Mouse (Mus musculus) kidney, embryonic 16.5 days (tissue): ENCODE results near the gene Cryga. TPM values are rescaled to one million over a fixed set of nuclear protein-coding genes. Genes with fewer than 3 reads are reported as not detected.

ENCODE experiments used
- ATAC-seq: fragments of 200-750 bp; cut with Nextera tagmentation; 2 replicates; pipeline ENCODE4 v1.8.0; 2017; ENCODE audit warnings: moderate TSS enrichment; ENCODE audit not compliant: low FRiP score, low TSS enrichment
- H3K27ac ChIP-seq: fragments of 300-500 bp; sonication (generic); 2 replicates; pipeline ENCODE4 v1.5.1; 2014; ENCODE audit warnings: low read length
- H3K27me3 ChIP-seq: fragments of 300-500 bp; sonication (generic); 2 replicates; pipeline ENCODE4 v1.6.1; 2014; ENCODE audit warnings: low read length, control low read depth, mixed read lengths; ENCODE audit not compliant: insufficient read depth
- H3K36me3 ChIP-seq: fragments of 300-500 bp; sonication (generic); 2 replicates; pipeline ENCODE4 v1.6.1; 2014; ENCODE audit warnings: low read length, control low read depth, mixed read lengths; ENCODE audit not compliant: insufficient read depth
- H3K4me1 ChIP-seq: fragments of 300-500 bp; sonication (generic); 2 replicates; pipeline ENCODE4 v1.6.1; 2014; ENCODE audit warnings: low read length, control low read depth, mixed read lengths; ENCODE audit not compliant: insufficient read depth
- H3K4me2 ChIP-seq: fragments of 300-500 bp; sonication (generic); replicated peaks from 2 replicates; pipeline ENCODE4 v1.6.1; 2014; ENCODE audit warnings: low read depth, low read length
- H3K4me3 ChIP-seq: fragments of 300-500 bp; sonication (generic); 2 replicates; pipeline ENCODE4 v1.5.1; 2014; ENCODE audit warnings: mild to moderate bottlenecking, low read length
- H3K9ac ChIP-seq: fragments of 300-500 bp; sonication (generic); replicated peaks from 2 replicates; pipeline ENCODE4 v1.6.1; 2014; ENCODE audit warnings: low read length
- H3K9me3 ChIP-seq: fragments of 300-500 bp; sonication (generic); 2 replicates; pipeline ENCODE4 v1.6.1; 2016; ENCODE audit warnings: low read length, control low read depth
- WGBS: fragments of 180-500 bp; shearing (Covaris S2); extraction: QIAGEN DNeasy Blood & Tissue Kit; methylation state at CpG from one replicate; pipeline ENCODE4 v1.1.7; 2014; 5-methylcytosine and 5-hydroxymethylcytosine counted together
- polyA plus RNA-seq: library from polyadenylated mRNA; unstranded; fragments of >200 nt; fragmentation: Nextera tagmentation; extraction: Ambion mirVana; gene quantifications from 2 replicates; pipeline ENCODE4 v1.2.1, GENCODE M21; 2015

Gene Cryga
- polyA plus RNA-seq, 1 experiment from 2014 or later: not detected

- Histone ChIP-seq H3K27me3 (no peaks in the 10 kb centered on the region), H3K4me1 (peaks cover 5% of the 10 kb centered on the region; the same call in 1 of the 2 replicates), H3K4me3 (no peak overlapping the region), H3K36me3 (no peaks in the 10 kb centered on the region), H3K4me2 (no peak overlapping the region), H3K9ac (no peak overlapping the region), H3K27ac (no peak overlapping the region), H3K9me3 (no peaks in the 10 kb centered on the region)
- no peak for ATAC-seq
- WGBS: 93% methylated on average over 10 of the region's 10 CpGs
Measured at GRCm38 (mm10) chr1:65107654-65108279, 4.6 kb upstream of the Cryga start.

GRCm38 (mm10) chr1:65096953-65097352 is 6.2 kb downstream of the Cryga start:
- Histone ChIP-seq H3K4me1 (no peaks in the 10 kb centered on the region), H3K9me3 (no peaks in the 10 kb centered on the region), H3K4me2 (no peak overlapping the region), H3K27me3 (no peaks in the 10 kb centered on the region), H3K36me3 (no peaks in the 10 kb centered on the region), H3K4me3 (no peak overlapping the region), H3K27ac (no peak overlapping the region), H3K9ac (no peak overlapping the region)
- WGBS: 88% methylated on average over 3 of the region's 3 CpGs
- ATAC-seq: no peak

- ATAC-seq: no peak
- 88% methylated on average over 3 of the region's 3 CpGs for whole genome bisulfite sequencing
Measured at GRCm38 (mm10) chr1:65091566-65091965, 11.6 kb downstream of the Cryga start.

GRCm38 (mm10) chr1:65090370-65090769 is 12.8 kb downstream of the Cryga start:
- ATAC-seq: no peak
- no peak overlapping the region for H3K4me2 ChIP-seq
- no peak overlapping the region for H3K9ac ChIP-seq
- whole genome bisulfite sequencing: 71% methylated on average over 2 of the region's 2 CpGs
- H3K4me3 ChIP-seq: no peak overlapping the region
- no peak overlapping the region for H3K27ac ChIP-seq
- H3K4me1 ChIP-seq: no peaks in the 10 kb centered on the region
- no peaks in the 10 kb centered on the region for H3K27me3 ChIP-seq
- no peaks in the 10 kb centered on the region for H3K36me3 ChIP-seq
- no peaks in the 10 kb centered on the region for H3K9me3 ChIP-seq

More at GRCm38 (mm10) chr1:65091566-65091965, 11.6 kb downstream of the Cryga start:
- H3K4me2 ChIP-seq: no peak overlapping the region
- no peak overlapping the region for H3K27ac ChIP-seq
- no peak overlapping the region for H3K4me3 ChIP-seq
- H3K36me3 ChIP-seq: no peaks in the 10 kb centered on the region
- no peak overlapping the region for H3K9ac ChIP-seq
- no peaks in the 10 kb centered on the region for H3K4me1 ChIP-seq
- H3K27me3 ChIP-seq: no peaks in the 10 kb centered on the region
- H3K9me3 ChIP-seq: no peaks in the 10 kb centered on the region

- Histone ChIP-seq H3K4me1 (no peaks in the 10 kb centered on the region), H3K4me3 (no peak overlapping the region), H3K36me3 (no peaks in the 10 kb centered on the region), H3K9ac (no peak overlapping the region), H3K9me3 (no peaks in the 10 kb centered on the region), H3K27ac (no peak overlapping the region), H3K27me3 (no peaks in the 10 kb centered on the region), H3K4me2 (no peak overlapping the region)
- ATAC-seq: no peak
- WGBS: 65% methylated on average over 6 of the region's 6 CpGs
Measured at GRCm38 (mm10) chr1:65088567-65089356, 14.4 kb downstream of the Cryga start.

- H3K4me3 ChIP-seq: no peak within 1 kb of the TSS
- H3K36me3 ChIP-seq: no peaks in the 10 kb centered on the region
- H3K4me2 ChIP-seq: no peak within 1 kb of the TSS
- H3K27ac ChIP-seq: no peak within 1 kb of the TSS
- no peaks in the 10 kb centered on the region for H3K4me1 ChIP-seq
- H3K27me3 ChIP-seq: no peaks in the 10 kb centered on the region
- H3K9ac ChIP-seq: no peak within 1 kb of the TSS
- no peak for ATAC-seq
- 46% methylated on average over 7 of the region's 7 CpGs for WGBS
- H3K9me3 ChIP-seq: no peaks in the 10 kb centered on the region
Measured at GRCm38 (mm10) chr1:65082188-65082587, 21.0 kb downstream of the Cryga start, which contains the start of gene Crygb. Crygb (minus strand) TSS chr1:65082288.

GRCm38 (mm10) chr1:65075607-65076006 is 27.6 kb downstream of the Cryga start:
- Histone ChIP-seq H3K4me2 (no peak overlapping the region), H3K9me3 (no peaks in the 10 kb centered on the region), H3K9ac (no peak overlapping the region), H3K4me1 (no peaks in the 10 kb centered on the region), H3K4me3 (no peak overlapping the region), H3K36me3 (no peaks in the 10 kb centered on the region), H3K27ac (no peak overlapping the region), H3K27me3 (no peaks in the 10 kb centered on the region)
- ATAC-seq: no peak
- 20% methylated on average over 5 of the region's 5 CpGs for WGBS

GRCm38 (mm10) chr1:65073589-65073988 is 29.6 kb downstream of the Cryga start, which contains the start of gene Crygc:
Crygc (minus strand) TSS chr1:65073689.
- Histone ChIP-seq H3K9me3 (no peaks in the 10 kb centered on the region), H3K36me3 (no peaks in the 10 kb centered on the region), H3K9ac (no peak within 1 kb of the TSS), H3K4me2 (no peak within 1 kb of the TSS), H3K4me1 (no peaks in the 10 kb centered on the region), H3K27ac (no peak within 1 kb of the TSS), H3K27me3 (no peaks in the 10 kb centered on the region), H3K4me3 (no peak within 1 kb of the TSS)
- ATAC-seq: no peak
- 87% methylated on average over 6 of the region's 6 CpGs for WGBS

GRCm38 (mm10) chr1:65067842-65068241 is 35.3 kb downstream of the Cryga start:
- no peak overlapping the region for H3K27ac ChIP-seq
- H3K4me3 ChIP-seq: no peak overlapping the region
- H3K4me1 ChIP-seq: no peaks in the 10 kb centered on the region
- H3K36me3 ChIP-seq: no peaks in the 10 kb centered on the region
- ATAC-seq: no peak
- no peaks in the 10 kb centered on the region for H3K9me3 ChIP-seq
- H3K4me2 ChIP-seq: no peak overlapping the region
- no peak overlapping the region for H3K9ac ChIP-seq
- no peaks in the 10 kb centered on the region for H3K27me3 ChIP-seq

GRCm38 (mm10) chr1:65064201-65064600 is 39.0 kb downstream of the Cryga start:
- no peaks in the 10 kb centered on the region for H3K36me3 ChIP-seq
- WGBS: 50% methylated on average over 15 of the region's 15 CpGs
- no peak overlapping the region for H3K4me2 ChIP-seq
- no peak overlapping the region for H3K4me3 ChIP-seq
- H3K27ac ChIP-seq: no peak overlapping the region
- no peak overlapping the region for H3K9ac ChIP-seq
- no peaks in the 10 kb centered on the region for H3K4me1 ChIP-seq
- no peaks in the 10 kb centered on the region for H3K27me3 ChIP-seq
- ATAC-seq: no peak
- H3K9me3 ChIP-seq: no peaks in the 10 kb centered on the region
